Mouse (Mus musculus) hindbrain, embryonic 11.5 days (tissue): ENCODE measurements around the gene Fhdc1. TPM values are rescaled to one million over a fixed set of nuclear protein-coding genes. Genes with fewer than 3 reads are reported as not detected.

Source experiments
- ATAC-seq: fragments of 200-750 bp; cut with Nextera tagmentation; 2 replicates; pipeline ENCODE4 v1.8.0; 2017; ENCODE audit warnings: mild to moderate bottlenecking, moderate TSS enrichment, moderate library complexity; ENCODE audit not compliant: low FRiP score
- DNase-seq: peaks from one replicate; pipeline ENCODE4 v3.0.0-alpha.2; 2015; ENCODE audit warnings: low spot score
- H3K27ac ChIP-seq: fragments of 300-500 bp; sonication (generic); 2 replicates; pipeline ENCODE4 v1.5.1; 2014; ENCODE audit warnings: mild to moderate bottlenecking, low read depth, low read length
- H3K27me3 ChIP-seq: fragments of 300-500 bp; sonication (generic); 2 replicates; pipeline ENCODE4 v1.6.1; 2014; ENCODE audit warnings: mild to moderate bottlenecking, low read length, moderate library complexity, mixed read lengths; ENCODE audit not compliant: control insufficient read depth, insufficient read depth
- H3K36me3 ChIP-seq: fragments of 300-500 bp; sonication (generic); 2 replicates; pipeline ENCODE4 v1.6.1; 2014; ENCODE audit warnings: mild to moderate bottlenecking, low read length, moderate library complexity, mixed read lengths; ENCODE audit not compliant: control insufficient read depth, insufficient read depth
- H3K4me1 ChIP-seq: fragments of 300-500 bp; sonication (generic); replicated peaks from 2 replicates; pipeline ENCODE4 v1.6.1; 2014; ENCODE audit warnings: low read length, mixed read lengths; ENCODE audit not compliant: control insufficient read depth, insufficient read depth
- H3K4me2 ChIP-seq: fragments of 300-500 bp; sonication (generic); replicated peaks from 2 replicates; pipeline ENCODE4 v1.6.1; 2014; ENCODE audit warnings: mild to moderate bottlenecking, low read depth, low read length
- H3K4me3 ChIP-seq: fragments of 300-500 bp; sonication (generic); 2 replicates; pipeline ENCODE4 v1.5.1; 2014; ENCODE audit warnings: low read depth, low read length
- H3K9ac ChIP-seq: fragments of 300-500 bp; sonication (generic); 2 replicates; pipeline ENCODE4 v1.6.1; 2014; ENCODE audit warnings: low read depth, low read length
- H3K9me3 ChIP-seq: fragments of 300-500 bp; sonication (generic); 2 replicates; pipeline ENCODE4 v1.6.1; 2016; ENCODE audit warnings: low read length; ENCODE audit not compliant: control insufficient read depth
- WGBS: fragments of 180-500 bp; shearing (Covaris S2); extraction: QIAGEN DNeasy Blood & Tissue Kit; methylation state at CpG from one replicate; pipeline ENCODE4 v1.1.7; 2014; 5-methylcytosine and 5-hydroxymethylcytosine counted together
- polyA plus RNA-seq: library from polyadenylated mRNA; unstranded; fragments of >200 nt; fragmentation: Nextera tagmentation; extraction: Ambion mirVana; gene quantifications from 2 replicates; pipeline ENCODE4 v1.2.1, GENCODE M21; 2014

Gene Fhdc1
- polyA plus RNA-seq, result 3.3 and 3.7 TPM in 2 replicates

- ATAC-seq (peak; percentile 73), DNase-seq (peak; percentile 74)
- Histone ChIP-seq H3K27ac (no peak within 1 kb of the TSS), H3K36me3 (no peaks in the 10 kb centered on the region), H3K4me1 (peaks cover 4% of the 10 kb centered on the region; the same call in 1 of the 2 replicates), H3K4me3 (peak within 1 kb of the TSS; percentile 60), H3K4me2 (peak within 1 kb of the TSS; percentile 99), H3K9ac (peak within 1 kb of the TSS; percentile 59), H3K27me3 (peaks cover 22% of the 10 kb centered on the region), H3K9me3 (no peaks in the 10 kb centered on the region)
- WGBS, result under 1% methylated on average over 55 of the region's 82 CpGs
These were observed at the start of gene Fhdc1 for GRCm38 (mm10) chr3:84480006-84480897. Gene Fhdc1 (minus strand): TSS chr3:84480429.

- H3K9me3 ChIP-seq, result no peaks in the 10 kb centered on the region
- no peak overlapping the region for H3K27ac ChIP-seq
- no peak overlapping the region for H3K4me3 ChIP-seq
- no peak overlapping the region for H3K9ac ChIP-seq
- no peaks in the 10 kb centered on the region for H3K27me3 ChIP-seq
- WGBS, result 88% methylated on average over 2 of the region's 2 CpGs
- no peak overlapping the region for H3K4me2 ChIP-seq
- ATAC-seq (no peak), DNase-seq (no peak)
- no peaks in the 10 kb centered on the region for H3K4me1 ChIP-seq
- no peaks in the 10 kb centered on the region for H3K36me3 ChIP-seq
These were observed 48.8 kb upstream of the Fhdc1 start for GRCm38 (mm10) chr3:84529021-84529420.

DNA sequence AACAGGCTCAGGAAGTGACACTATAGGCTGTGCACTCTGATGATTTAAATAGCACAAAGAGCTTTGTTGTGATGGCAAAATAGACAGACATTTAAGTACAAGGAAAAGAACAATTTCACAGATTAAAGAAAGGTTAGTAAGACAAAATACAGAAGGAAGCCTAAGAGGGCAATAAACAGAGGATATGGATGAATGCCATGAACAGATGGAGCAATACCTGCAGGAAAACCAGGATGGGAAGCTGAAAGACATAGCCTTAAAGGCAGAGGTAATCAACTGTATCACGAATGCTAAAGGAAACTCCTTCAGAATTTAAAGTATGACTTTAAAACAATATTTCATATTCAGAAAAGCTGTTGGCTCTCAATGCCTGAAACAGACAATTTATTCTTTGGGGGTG lies 44.7 kb upstream of the Fhdc1 start:
- DNase-seq (no peak), ATAC-seq (no peak)
- Histone ChIP-seq H3K27ac (no peak overlapping the region), H3K4me3 (no peak overlapping the region), H3K36me3 (no peaks in the 10 kb centered on the region), H3K4me1 (no peaks in the 10 kb centered on the region), H3K4me2 (no peak overlapping the region), H3K27me3 (no peaks in the 10 kb centered on the region), H3K9me3 (no peaks in the 10 kb centered on the region), H3K9ac (no peak overlapping the region)
- 82% methylated on average over 1 of the region's 1 CpGs for WGBS

- Histone ChIP-seq H3K27ac (no peak overlapping the region), H3K36me3 (no peaks in the 10 kb centered on the region), H3K4me3 (no peak overlapping the region), H3K9me3 (no peaks in the 10 kb centered on the region), H3K4me2 (no peak overlapping the region), H3K4me1 (no peaks in the 10 kb centered on the region), H3K27me3 (no peaks in the 10 kb centered on the region), H3K9ac (no peak overlapping the region)
- WGBS, result 94% methylated on average over 3 of the region's 3 CpGs
- no peak for ATAC-seq
- no peak for DNase-seq
These were observed 35.9 kb upstream of the Fhdc1 start for GRCm38 (mm10) chr3:84516163-84516562.

GRCm38 (mm10) chr3:84512774-84513515 lies 32.7 kb upstream of the Fhdc1 start:
- H3K4me1 ChIP-seq, result no peaks in the 10 kb centered on the region
- no peaks in the 10 kb centered on the region for H3K27me3 ChIP-seq
- ATAC-seq (no peak), DNase-seq (no peak)
- H3K27ac ChIP-seq, result no peak overlapping the region
- no peak overlapping the region for H3K4me2 ChIP-seq
- H3K4me3 ChIP-seq, result no peak overlapping the region
- no peaks in the 10 kb centered on the region for H3K36me3 ChIP-seq
- H3K9ac ChIP-seq, result no peak overlapping the region
- WGBS, result 76% methylated on average over 6 of the region's 6 CpGs
- H3K9me3 ChIP-seq, result no peaks in the 10 kb centered on the region

DNA sequence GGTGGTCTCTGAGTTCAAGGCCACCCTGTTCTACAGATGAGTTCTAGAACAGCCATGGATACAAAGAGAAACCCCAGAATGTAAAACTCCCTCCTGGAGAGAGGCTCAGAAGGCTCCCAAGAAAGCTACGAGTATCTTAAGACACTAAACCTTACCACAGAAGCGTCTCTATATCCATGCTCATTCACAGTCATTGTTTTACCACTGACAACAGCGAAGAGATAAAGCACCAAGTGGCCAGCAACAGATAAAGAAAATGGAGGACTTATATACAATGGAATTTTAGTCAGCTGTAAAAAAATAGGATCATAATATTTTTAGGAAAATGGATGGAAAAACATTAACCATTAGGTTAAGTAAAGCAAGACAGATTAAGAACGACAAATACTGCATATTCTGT lies 25.0 kb upstream of the Fhdc1 start:
- H3K27ac ChIP-seq, result no peak overlapping the region
- H3K4me2 ChIP-seq, result no peak overlapping the region
- H3K4me1 ChIP-seq, result no peaks in the 10 kb centered on the region
- no peaks in the 10 kb centered on the region for H3K9me3 ChIP-seq
- WGBS, result 95% methylated on average over 4 of the region's 4 CpGs
- H3K9ac ChIP-seq, result no peak overlapping the region
- no peaks in the 10 kb centered on the region for H3K36me3 ChIP-seq
- ATAC-seq (no peak), DNase-seq (no peak)
- H3K4me3 ChIP-seq, result no peak overlapping the region
- H3K27me3 ChIP-seq, result no peaks in the 10 kb centered on the region

DNA sequence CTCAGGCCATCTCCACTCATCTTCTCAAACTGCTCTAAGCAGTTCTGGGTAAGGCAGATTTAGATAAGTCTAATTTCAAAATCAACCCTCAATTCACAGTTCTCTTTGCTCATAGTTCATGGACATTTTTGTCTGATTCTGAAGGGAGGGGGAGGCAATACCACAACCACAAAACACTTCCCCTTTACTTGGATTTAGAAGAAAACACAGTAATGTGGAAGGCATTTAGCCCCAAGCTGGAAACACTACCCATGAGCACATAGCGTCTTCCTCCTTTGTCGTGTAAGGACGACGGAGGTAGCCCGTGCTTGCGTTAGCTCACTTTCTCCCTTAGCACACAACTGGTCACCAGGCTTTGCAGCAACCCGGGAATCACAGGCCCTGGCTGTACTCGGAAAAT lies 24.1 kb upstream of the Fhdc1 start:
- DNase-seq (no peak), ATAC-seq (no peak)
- WGBS, result 94% methylated on average over 8 of the region's 8 CpGs
- no peaks in the 10 kb centered on the region for H3K36me3 ChIP-seq
- H3K27me3 ChIP-seq, result no peaks in the 10 kb centered on the region
- no peaks in the 10 kb centered on the region for H3K4me1 ChIP-seq
- H3K4me2 ChIP-seq, result no peak overlapping the region
- H3K4me3 ChIP-seq, result no peak overlapping the region
- H3K9ac ChIP-seq, result no peak overlapping the region
- no peaks in the 10 kb centered on the region for H3K9me3 ChIP-seq
- H3K27ac ChIP-seq, result no peak overlapping the region

DNA sequence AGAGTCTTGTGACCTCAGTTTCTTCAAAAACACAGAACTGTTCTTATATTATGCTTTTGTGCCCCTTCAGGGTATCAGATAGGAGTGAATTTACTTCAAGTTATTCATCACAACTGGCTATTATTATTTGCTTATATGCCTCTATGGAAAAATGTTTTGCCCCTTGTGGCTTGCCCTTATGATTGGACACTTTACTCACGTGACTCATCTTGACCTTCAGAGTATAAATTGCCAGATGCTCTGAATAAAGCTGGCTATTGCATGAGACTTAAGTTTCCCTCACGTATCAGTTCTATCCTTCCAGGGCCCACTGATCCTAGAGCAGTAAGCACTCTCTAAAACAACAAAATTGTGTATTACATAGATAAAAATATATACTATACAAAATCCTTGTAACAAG lies 21.9 kb upstream of the Fhdc1 start:
- Histone ChIP-seq H3K9me3 (no peaks in the 10 kb centered on the region), H3K27ac (no peak overlapping the region), H3K4me3 (no peak overlapping the region), H3K36me3 (no peaks in the 10 kb centered on the region), H3K4me1 (no peaks in the 10 kb centered on the region), H3K9ac (no peak overlapping the region), H3K4me2 (no peak overlapping the region), H3K27me3 (no peaks in the 10 kb centered on the region)
- 56% methylated on average over 2 of the region's 2 CpGs for WGBS
- no peak for DNase-seq
- ATAC-seq, result no peak
